Mouse (Mus musculus) testis, adult 2 months (tissue): Measurements from ENCODE around the gene Ccdc170.

ENCODE experiments used
- CTCF ChIP-seq: fragments of 200-500 bp; IDR thresholded peaks from 2 replicates; pipeline ENCODE4 v1.5.1; 2012; ENCODE audit warnings: low read depth, mild to moderate bottlenecking, inconsistent platforms, low read length, moderate library complexity; ENCODE audit not compliant: control insufficient read depth, insufficient read depth, insufficient replicate concordance
- POLR2A ChIP-seq: fragments of 200-500 bp; IDR thresholded peaks from 2 replicates; pipeline ENCODE4 v1.6.1; 2012; ENCODE audit warnings: low read depth, mild to moderate bottlenecking, inconsistent platforms, low read length, moderate library complexity; ENCODE audit not compliant: control insufficient read depth

- TF ChIP-seq CTCF (no peak), POLR2A (no peak)
Measured at GRCm38 (mm10) chr10:4432996-4433755, 49.1 kb upstream of the Ccdc170 start.
